Mouse (Mus musculus): Measurements from ENCODE around the gene Drosha.

DNA sequence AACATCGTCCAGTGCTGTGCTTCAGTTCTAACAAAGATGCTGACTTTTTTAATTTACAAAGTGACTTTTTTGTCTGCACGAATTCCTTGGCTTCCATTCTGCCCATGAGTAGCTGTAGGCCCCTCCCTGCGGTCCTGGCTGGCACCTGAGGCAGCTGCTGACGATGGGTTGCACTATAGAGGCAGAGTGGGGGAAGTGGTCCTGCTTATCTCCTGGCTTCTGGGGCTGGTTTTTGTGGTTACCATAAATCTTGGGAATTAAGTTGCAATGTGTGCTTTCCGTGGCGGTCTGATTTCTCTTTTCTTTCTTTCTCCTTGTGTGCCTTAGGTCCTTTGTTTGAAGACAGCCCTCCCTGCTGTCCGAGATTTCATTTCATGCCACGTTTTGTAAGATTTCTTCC is 42.7 kb downstream of the Drosha start:
- TF ChIP-seq CTCF (IDR thresholded peaks at IDR 0.05; ENCODE audit: extremely low read depth, insufficient read depth, insufficient read length, insufficient replicate concordance) (no peak), POLR2A (IDR thresholded peaks at IDR 0.05; ENCODE audit: low read depth, low read length) (no peak)
